Mouse (Mus musculus): ENCODE results near the gene Stra8. TPM values are rescaled to one million over a fixed set of nuclear protein-coding genes. Genes with fewer than 3 reads are reported as not detected.

The Stra8 gene
- polyA plus RNA-seq, 1 experiment = not detected

DNA sequence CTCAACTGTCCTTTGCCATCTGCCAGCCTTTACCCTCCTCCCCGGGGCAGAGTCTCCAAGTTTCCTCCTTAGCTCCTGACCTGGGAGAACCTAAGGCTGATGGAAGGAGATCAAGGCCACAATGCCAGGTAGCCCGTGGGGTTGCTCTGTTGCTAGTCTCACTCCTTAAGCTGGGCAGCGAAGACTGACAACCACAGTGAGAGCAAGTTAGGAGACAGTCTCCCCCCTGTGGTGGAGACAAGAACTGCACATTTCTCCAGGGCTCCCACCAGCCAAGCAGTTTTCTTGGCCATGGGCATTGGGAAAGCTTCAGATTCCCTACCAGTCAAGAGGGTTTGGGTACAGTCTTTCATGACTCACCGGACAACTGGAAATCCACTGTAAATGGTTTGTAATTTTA is 7.2 kb downstream of the Stra8 start:
- no peaks in the 10 kb centered on the region for H3K9me3 ChIP-seq (ENCODE audit: control insufficient read depth, low read length)
- H3K36me3 ChIP-seq (ENCODE audit: control insufficient read depth) = no peaks in the 10 kb centered on the region
- H3K4me1 ChIP-seq (ENCODE audit: control insufficient read depth) = 0 out of 2 replicates have a peak, but pooled peaks cover 2% of the 10 kb centered on the region
- TF ChIP-seq TAL1 (IDR thresholded peaks at IDR 0.05; ENCODE audit: low read length) (no peak), GATA1 (IDR thresholded peaks at IDR 0.05; ENCODE audit: low read length) (no peak)
- H3K27me3 ChIP-seq (ENCODE audit: control insufficient read depth) = no peaks in the 10 kb centered on the region
- no peak overlapping the region for H3K4me3 ChIP-seq (replicated peaks)

DNA sequence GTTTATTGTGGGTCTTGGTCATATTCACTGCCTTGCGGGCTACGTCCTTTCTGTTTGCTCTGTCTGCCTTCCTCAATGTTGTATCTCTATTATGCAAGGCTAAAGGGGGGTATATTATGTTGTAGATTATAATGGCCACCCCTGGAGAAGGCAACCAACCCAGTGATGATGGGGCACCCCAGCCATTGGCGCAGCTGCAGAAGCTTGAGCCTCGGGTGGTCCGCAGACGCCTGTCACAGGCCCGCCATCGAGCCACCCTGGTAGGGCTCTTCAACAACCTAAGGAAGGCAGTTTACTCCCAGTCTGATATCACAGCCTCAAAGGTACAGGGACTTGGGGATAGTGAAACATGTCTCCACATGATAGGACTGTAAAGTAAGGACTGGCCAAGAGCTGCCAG is 7.6 kb downstream of the Stra8 start:
- TF ChIP-seq GATA1 (IDR thresholded peaks at IDR 0.05; ENCODE audit: low read length) (no peak), TAL1 (IDR thresholded peaks at IDR 0.05; ENCODE audit: low read length) (no peak)
- no peak overlapping the region for H3K4me3 ChIP-seq (replicated peaks)
- H3K9me3 ChIP-seq (ENCODE audit: control insufficient read depth, low read length) = no peaks in the 10 kb centered on the region
- no peaks in the 10 kb centered on the region for H3K36me3 ChIP-seq (ENCODE audit: control insufficient read depth)
- H3K4me1 ChIP-seq (ENCODE audit: control insufficient read depth) = 0 out of 2 replicates have a peak, but pooled peaks cover 2% of the 10 kb centered on the region
- no peaks in the 10 kb centered on the region for H3K27me3 ChIP-seq (ENCODE audit: control insufficient read depth)

DNA sequence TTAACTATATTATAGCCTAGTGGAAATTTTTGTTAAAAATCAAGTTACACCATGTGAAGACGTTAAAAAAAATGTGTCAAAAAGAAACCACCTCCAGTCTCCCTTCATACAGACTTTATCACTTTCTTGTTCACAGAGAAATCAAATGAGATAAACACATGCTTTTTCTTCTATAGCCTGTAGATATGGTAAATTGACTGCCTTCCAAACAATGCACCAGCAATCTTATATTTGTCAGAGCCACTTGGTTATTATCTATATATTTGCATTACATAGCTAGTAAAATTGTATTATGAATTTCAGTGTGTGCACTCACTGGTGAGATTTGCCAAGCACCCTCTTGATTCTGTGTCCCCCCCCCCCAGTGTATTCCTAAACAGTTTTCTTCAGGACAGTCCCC is 12.7 kb downstream of the Stra8 start:
- Histone ChIP-seq H3K27me3 (ENCODE audit: control insufficient read depth) (no peaks in the 10 kb centered on the region), H3K4me3 (replicated peaks) (no peak overlapping the region), H3K9me3 (ENCODE audit: control insufficient read depth, low read length) (no peaks in the 10 kb centered on the region), H3K36me3 (ENCODE audit: control insufficient read depth) (no peaks in the 10 kb centered on the region), H3K4me1 (ENCODE audit: control insufficient read depth) (no peaks in the 10 kb centered on the region)
- no peak for TF ChIP-seq TAL1 (IDR thresholded peaks at IDR 0.05; ENCODE audit: low read length)
- TF ChIP-seq GATA1 (IDR thresholded peaks at IDR 0.05; ENCODE audit: low read length) = no peak

DNA sequence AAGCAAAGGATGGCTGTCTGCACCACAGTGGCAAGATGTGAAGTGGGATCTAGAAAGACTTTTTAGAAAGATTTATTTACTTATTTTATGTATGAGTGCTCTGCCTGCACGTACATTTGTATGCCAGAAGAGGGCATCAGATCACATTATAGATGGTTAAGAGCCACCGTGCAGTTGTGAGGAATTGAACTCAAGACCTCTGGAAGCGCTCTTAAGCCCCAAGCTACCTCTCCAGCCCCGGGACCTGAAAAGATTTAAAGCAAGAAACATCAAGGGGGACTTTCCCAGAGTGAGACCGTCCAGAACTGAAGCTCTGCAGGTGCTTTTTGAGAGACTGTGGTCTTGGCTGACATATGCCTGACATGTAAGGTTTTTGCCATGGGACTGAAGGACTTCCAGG is 16.8 kb downstream of the Stra8 start:
- Histone ChIP-seq H3K9me3 (ENCODE audit: control insufficient read depth, low read length) (no peaks in the 10 kb centered on the region), H3K4me3 (replicated peaks) (no peak overlapping the region), H3K27me3 (ENCODE audit: control insufficient read depth) (no peaks in the 10 kb centered on the region), H3K36me3 (ENCODE audit: control insufficient read depth) (no peaks in the 10 kb centered on the region), H3K4me1 (ENCODE audit: control insufficient read depth) (no peaks in the 10 kb centered on the region)
- no peak for TF ChIP-seq TAL1 (IDR thresholded peaks at IDR 0.05; ENCODE audit: low read length)
- no peak for TF ChIP-seq GATA1 (IDR thresholded peaks at IDR 0.05; ENCODE audit: low read length)

DNA sequence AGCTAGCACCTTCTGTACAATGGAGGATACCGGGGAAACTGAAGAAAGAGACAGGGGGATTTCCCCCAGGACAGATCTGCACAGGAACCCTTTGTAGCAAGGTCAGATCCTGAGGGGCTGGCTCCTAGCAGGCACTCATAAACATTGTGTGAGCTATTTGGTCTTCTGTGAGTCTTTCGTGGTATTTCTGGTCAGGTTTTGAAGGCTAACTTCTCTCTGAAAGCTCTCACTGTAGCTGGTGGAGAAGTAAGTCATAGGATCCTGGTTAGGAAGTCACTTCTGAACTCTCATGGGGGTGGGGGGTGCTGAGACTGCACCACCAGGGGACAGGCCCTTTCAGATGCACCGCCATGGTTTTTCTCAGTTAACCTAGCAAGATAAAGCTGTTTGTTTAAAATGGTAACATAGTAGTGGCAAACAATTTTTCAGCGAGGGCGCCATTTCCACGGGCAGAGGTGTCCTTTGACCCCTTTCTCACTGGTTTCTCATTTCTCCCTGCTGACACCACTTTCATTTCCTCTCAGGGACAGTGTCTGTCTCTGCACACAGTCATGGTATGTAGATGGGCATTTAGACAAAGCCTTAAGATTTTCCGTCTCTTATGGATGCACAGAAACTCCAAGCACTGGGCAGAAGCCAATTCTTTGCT is 18.4 kb downstream of the Stra8 start:
- Histone ChIP-seq H3K36me3 (ENCODE audit: control insufficient read depth) (no peaks in the 10 kb centered on the region), H3K27me3 (ENCODE audit: control insufficient read depth) (no peaks in the 10 kb centered on the region), H3K4me3 (replicated peaks) (no peak overlapping the region), H3K9me3 (ENCODE audit: control insufficient read depth, low read length) (no peaks in the 10 kb centered on the region), H3K4me1 (ENCODE audit: control insufficient read depth) (no peaks in the 10 kb centered on the region)
- no peak for TF ChIP-seq TAL1 (IDR thresholded peaks at IDR 0.05; ENCODE audit: low read length)
- no peak for TF ChIP-seq GATA1 (IDR thresholded peaks at IDR 0.05; ENCODE audit: low read length)

- TF ChIP-seq TAL1 (IDR thresholded peaks at IDR 0.05; ENCODE audit: low read length) = no peak
- Histone ChIP-seq H3K4me1 (ENCODE audit: control insufficient read depth) (no peaks in the 10 kb centered on the region), H3K36me3 (ENCODE audit: control insufficient read depth) (no peaks in the 10 kb centered on the region), H3K9me3 (ENCODE audit: control insufficient read depth, low read length) (no peaks in the 10 kb centered on the region), H3K27me3 (ENCODE audit: control insufficient read depth) (no peaks in the 10 kb centered on the region), H3K4me3 (replicated peaks) (no peak overlapping the region)
Observed at GRCm38 (mm10) chr6:34938929-34939325, 19.0 kb downstream of the Stra8 start.

GRCm38 (mm10) chr6:34939451-34939850 is 19.5 kb downstream of the Stra8 start:
- no peaks in the 10 kb centered on the region for H3K36me3 ChIP-seq (ENCODE audit: control insufficient read depth)
- H3K27me3 ChIP-seq (ENCODE audit: control insufficient read depth) = no peaks in the 10 kb centered on the region
- H3K4me3 ChIP-seq (replicated peaks) = no peak overlapping the region
- no peaks in the 10 kb centered on the region for H3K4me1 ChIP-seq (ENCODE audit: control insufficient read depth)
- TF ChIP-seq GATA1 (IDR thresholded peaks at IDR 0.05; ENCODE audit: low read length) (no peak), TAL1 (IDR thresholded peaks at IDR 0.05; ENCODE audit: low read length) (no peak)
- no peaks in the 10 kb centered on the region for H3K9me3 ChIP-seq (ENCODE audit: control insufficient read depth, low read length)

DNA sequence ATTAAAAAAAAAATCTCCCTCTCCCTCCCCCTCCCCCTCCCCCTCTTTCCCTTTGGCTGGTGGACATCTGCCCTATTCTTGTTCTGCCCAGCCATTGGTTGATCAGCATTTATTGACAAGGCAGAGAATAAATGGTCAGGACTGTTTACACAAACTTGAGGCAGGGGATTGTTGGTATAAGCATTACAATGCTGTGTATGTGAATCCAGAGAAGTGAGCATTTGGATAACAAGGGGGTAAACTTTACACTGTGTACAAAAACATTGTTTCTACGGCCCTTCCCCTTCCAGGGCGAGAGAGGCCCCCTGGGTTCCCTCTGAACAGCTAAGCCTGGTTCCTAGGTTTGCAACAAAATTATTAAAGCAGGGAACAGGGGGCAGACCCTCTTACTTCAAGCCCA is 21.5 kb downstream of the Stra8 start:
- no peaks in the 10 kb centered on the region for H3K4me1 ChIP-seq (ENCODE audit: control insufficient read depth)
- no peaks in the 10 kb centered on the region for H3K36me3 ChIP-seq (ENCODE audit: control insufficient read depth)
- H3K4me3 ChIP-seq (replicated peaks) = no peak overlapping the region
- no peaks in the 10 kb centered on the region for H3K9me3 ChIP-seq (ENCODE audit: control insufficient read depth, low read length)
- no peak for TF ChIP-seq GATA1 (IDR thresholded peaks at IDR 0.05; ENCODE audit: low read length)
- no peak for TF ChIP-seq TAL1 (IDR thresholded peaks at IDR 0.05; ENCODE audit: low read length)
- no peaks in the 10 kb centered on the region for H3K27me3 ChIP-seq (ENCODE audit: control insufficient read depth)

DNA sequence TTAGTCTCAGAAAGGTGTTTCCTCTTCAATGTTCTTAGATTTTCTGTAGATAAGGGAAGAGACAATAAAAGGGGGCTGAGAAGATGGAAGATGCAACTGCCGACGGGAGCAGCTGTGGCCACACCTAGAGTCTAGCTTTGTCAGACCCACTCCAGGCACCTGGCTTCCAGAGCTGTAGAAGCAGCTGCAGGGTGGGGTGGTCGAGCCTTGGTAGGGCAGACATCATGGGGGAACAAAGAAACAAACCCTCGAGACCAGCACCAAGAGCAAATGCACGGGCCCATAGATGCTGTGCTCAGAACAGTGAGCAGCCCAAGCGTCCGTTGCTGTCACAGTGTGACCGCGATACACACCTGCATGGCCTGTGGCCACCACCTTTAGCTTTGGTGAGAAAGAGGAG is 22.5 kb downstream of the Stra8 start:
- TF ChIP-seq TAL1 (IDR thresholded peaks at IDR 0.05; ENCODE audit: low read length) (no peak), GATA1 (IDR thresholded peaks at IDR 0.05; ENCODE audit: low read length) (no peak)
- no peaks in the 10 kb centered on the region for H3K27me3 ChIP-seq (ENCODE audit: control insufficient read depth)
- H3K36me3 ChIP-seq (ENCODE audit: control insufficient read depth) = no peaks in the 10 kb centered on the region
- no peaks in the 10 kb centered on the region for H3K4me1 ChIP-seq (ENCODE audit: control insufficient read depth)
- no peaks in the 10 kb centered on the region for H3K9me3 ChIP-seq (ENCODE audit: control insufficient read depth, low read length)
- H3K4me3 ChIP-seq (replicated peaks) = no peak overlapping the region

GRCm38 (mm10) chr6:34943499-34943898 is 23.5 kb downstream of the Stra8 start:
- no peak overlapping the region for H3K4me3 ChIP-seq (replicated peaks)
- peaks cover under 1% of the 10 kb centered on the region for H3K4me1 ChIP-seq (ENCODE audit: control insufficient read depth)
- no peak for TF ChIP-seq TAL1 (IDR thresholded peaks at IDR 0.05; ENCODE audit: low read length)
- TF ChIP-seq GATA1 (IDR thresholded peaks at IDR 0.05; ENCODE audit: low read length) = no peak
- no peaks in the 10 kb centered on the region for H3K36me3 ChIP-seq (ENCODE audit: control insufficient read depth)
- no peaks in the 10 kb centered on the region for H3K9me3 ChIP-seq (ENCODE audit: control insufficient read depth, low read length)
- H3K27me3 ChIP-seq (ENCODE audit: control insufficient read depth) = peaks cover 2% of the 10 kb centered on the region; the same call in 1 of the 2 replicates
